ENCODE assay signal across 10 mouse cellular contexts in the genomic region with DNA sequence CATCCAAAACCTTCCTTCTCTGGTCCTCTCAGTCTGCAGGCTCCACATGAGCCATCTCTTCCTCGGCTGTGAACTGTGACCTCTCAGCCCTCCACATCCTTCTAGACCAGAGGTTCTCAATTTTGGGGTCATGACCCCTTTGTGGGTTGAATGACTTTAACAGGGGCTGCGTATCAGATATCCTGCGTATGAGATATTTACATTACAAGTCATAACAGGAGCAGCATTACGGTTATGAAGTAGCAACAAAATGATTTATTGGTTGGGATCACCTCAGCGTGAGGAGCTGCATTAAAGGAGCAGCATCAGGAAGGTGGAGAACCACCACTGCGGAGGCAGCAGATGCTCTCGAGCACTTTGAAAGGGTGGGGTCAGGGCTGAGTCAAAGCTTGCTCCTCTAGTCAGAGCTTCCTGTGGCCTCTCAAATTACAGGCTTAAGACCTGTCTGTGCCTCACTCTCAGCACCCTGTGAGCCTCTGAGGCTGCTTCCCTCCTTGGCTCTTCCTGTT. TPM values are rescaled to one million over a fixed set of nuclear protein-coding genes. Genes with fewer than 3 reads are reported as not detected.
DNase-seq lines count a peak whose midpoint lies in the region; ATAC-seq and TF ChIP-seq lines count a peak whose summit lies in the region.
"Had no signal": no experiment of that assay in that cellular context is flagged by ENCODE, and none has a peak within 500 bp of the region (broad histone marks: within the 10 kb centered on the region; RNA-seq: fewer than 3 reads in every experiment).

No protein-coding gene starts in this region.

- WGBS in kidney, embryonic 16.5 days: 11% methylated on average over 7 of the region's 7 CpGs
- 18% methylated on average over 7 of the region's 7 CpGs for WGBS in embryonic facial prominence, embryonic 10.5 days
- 57% methylated on average over 7 of the region's 7 CpGs for WGBS in midbrain, embryonic 10.5 days

- no peak overlapping the region for H3K9ac ChIP-seq in kidney, embryonic 16.5 days (replicated peaks; ENCODE audit: low read length)
- H3K9ac ChIP-seq in CH12.LX (ENCODE audit: insufficient read depth, low read depth): no peak overlapping the region
- H3K9ac ChIP-seq: limb, embryonic 15.5 days had no signal

- no peaks in the 10 kb centered on the region for H3K9me3 ChIP-seq in kidney, embryonic 16.5 days (ENCODE audit: low read length)
- no peaks in the 10 kb centered on the region for H3K9me3 ChIP-seq in CH12.LX (replicated peaks; ENCODE audit: low read length)
- H3K9me3 ChIP-seq in embryonic facial prominence, embryonic 10.5 days: no peaks in the 10 kb centered on the region
- no peaks in the 10 kb centered on the region for H3K9me3 ChIP-seq in midbrain, embryonic 10.5 days (replicated peaks)
- H3K9me3 ChIP-seq: G1E; limb, embryonic 15.5 days had no signal

- no peak overlapping the region for H3K27ac ChIP-seq in kidney, embryonic 16.5 days (ENCODE audit: low read length)
- H3K27ac ChIP-seq in CH12.LX (ENCODE audit: insufficient read depth, low read depth): no peak overlapping the region
- H3K27ac ChIP-seq in embryonic facial prominence, embryonic 10.5 days (replicated peaks): peak overlapping the region; percentile 54; the same call in 1 of the 2 replicates
- no peak overlapping the region for H3K27ac ChIP-seq in midbrain, embryonic 10.5 days (replicated peaks)
- H3K27ac ChIP-seq: limb, embryonic 15.5 days had no signal

- peaks cover 59% of the 10 kb centered on the region for H3K36me3 ChIP-seq in kidney, embryonic 16.5 days (ENCODE audit: insufficient read depth, low read length)
- H3K36me3 ChIP-seq in CH12.LX (replicated peaks in 1 of 2; ENCODE audit: control insufficient read depth in 1 of 2, insufficient read depth in 1 of 2, low read length in 1 of 2): peaks cover 52 to 83% of the 10 kb centered on the region in 2 experiments
- peaks cover 91% of the 10 kb centered on the region for H3K36me3 ChIP-seq in embryonic facial prominence, embryonic 10.5 days (replicated peaks)
- peaks cover 98% of the 10 kb centered on the region for H3K36me3 ChIP-seq in midbrain, embryonic 10.5 days

- TF ChIP-seq CTCF in CH12.LX (conservative IDR thresholded peaks at IDR 0.05 in 1 of 2, IDR thresholded peaks at IDR 0.05 in 1 of 2; ENCODE audit: low read depth in 2 of 2, low read length in 2 of 2): no peak

- ATAC-seq in kidney, embryonic 16.5 days (ENCODE audit: low FRiP score, low TSS enrichment): peak; percentile 80
- peak; percentile 44 for ATAC-seq in megakaryocyte progenitor cell, adult 5-6 weeks (replicated peaks; ENCODE audit: poor library complexity)

- no peak overlapping the region for H3K4me3 ChIP-seq in kidney, embryonic 16.5 days (ENCODE audit: low read length)
- no peak overlapping the region for H3K4me3 ChIP-seq in CH12.LX (replicated peaks in 1 of 3; ENCODE audit: low read depth in 2 of 3, low read length in 2 of 3, poor library complexity in 1 of 3)
- H3K4me3 ChIP-seq in embryonic facial prominence, embryonic 10.5 days: 0 out of 2 replicates have a peak overlapping the region, but pooled peaks have one; percentile 5
- H3K4me3 ChIP-seq in midbrain, embryonic 10.5 days: no peak overlapping the region
- H3K4me3 ChIP-seq: limb, embryonic 15.5 days had no signal

- dilution Hi-C loops in CH12.LX (cut with MboI; ENCODE audit: extremely low pct_ligation_motif_present, extremely low pct_unique_long_range_greater_than_20kb, low sequenced_read_pairs): no loop called here

- H3K27me3 ChIP-seq in kidney, embryonic 16.5 days (ENCODE audit: insufficient read depth, low read length): no peaks in the 10 kb centered on the region
- H3K27me3 ChIP-seq in CH12.LX (replicated peaks): no peaks in the 10 kb centered on the region
- no peaks in the 10 kb centered on the region for H3K27me3 ChIP-seq in embryonic facial prominence, embryonic 10.5 days (replicated peaks; ENCODE audit: low read depth, poor library complexity, severe bottlenecking)
- no peaks in the 10 kb centered on the region for H3K27me3 ChIP-seq in midbrain, embryonic 10.5 days (ENCODE audit: low read depth, poor library complexity, severe bottlenecking)
- H3K27me3 ChIP-seq: limb, embryonic 15.5 days had no signal

- in situ Hi-C loops in CH12.LX (cut with MboI; ENCODE audit: low pct_ligation_motif_present, low pct_unique_long_range_greater_than_20kb, low sequenced_read_pairs): no loop called here

- no peak for TF ChIP-seq EP300 in CH12.LX (IDR thresholded peaks at IDR 0.05; ENCODE audit: low read length)

- H3K4me2 ChIP-seq in kidney, embryonic 16.5 days (replicated peaks; ENCODE audit: low read depth, low read length): no peak overlapping the region
- no peak overlapping the region for H3K4me2 ChIP-seq in CH12.LX (ENCODE audit: insufficient read depth, low read depth, poor library complexity, severe bottlenecking)
- H3K4me2 ChIP-seq: limb, embryonic 15.5 days had no signal

- H3K79me2 ChIP-seq in CH12.LX (replicated peaks; ENCODE audit: control insufficient read depth, extremely low read depth, insufficient read depth, poor library complexity, severe bottlenecking): no peaks in the 10 kb centered on the region

- TF ChIP-seq POLR2A in CH12.LX (IDR thresholded peaks at IDR 0.05; ENCODE audit: low read depth, low read length): no peak

- DNase-seq in kidney, adult 18-20 months: no peak
- peak; percentile 71 for DNase-seq in CH12.LX (ENCODE audit: extremely low read depth)
- peak; percentile 63 for DNase-seq in embryonic facial prominence, embryonic 10.5 days (ENCODE audit: low spot score)
- DNase-seq in ovary, postnatal 14 days (ENCODE audit: low spot score): no peak
- no peak for DNase-seq in frontal cortex, postnatal 36 days (ENCODE audit: low spot score in 2 of 2)
- DNase-seq in midbrain, embryonic 10.5 days (ENCODE audit: low spot score): no peak

- 0 out of 2 replicates have a peak, but pooled peaks cover 3% of the 10 kb centered on the region for H3K4me1 ChIP-seq in kidney, embryonic 16.5 days (ENCODE audit: insufficient read depth, low read length)
- peaks cover 0 to 28% of the 10 kb centered on the region in 2 experiments; a peak in 2 of 4 replicates for H3K4me1 ChIP-seq in CH12.LX (ENCODE audit: control insufficient read depth in 1 of 2, insufficient read depth in 2 of 2)
- peaks cover 31% of the 10 kb centered on the region for H3K4me1 ChIP-seq in embryonic facial prominence, embryonic 10.5 days
- H3K4me1 ChIP-seq in midbrain, embryonic 10.5 days: peaks cover 4% of the 10 kb centered on the region; the same call in 1 of the 2 replicates
- H3K4me1 ChIP-seq: limb, embryonic 15.5 days had no signal

- TF ChIP-seq RAD21 in CH12.LX (IDR thresholded peaks at IDR 0.05; ENCODE audit: low read depth, low read length): no peak

TF ChIP-seq in CH12.LX, 34 proteins besides CTCF, POLR2A, EP300 and RAD21:
- TF ChIP-seq E2F4 (IDR thresholded peaks at IDR 0.05; ENCODE audit: insufficient replicate concordance, low read depth, low read length): no peak
- TF ChIP-seq SIN3A (IDR thresholded peaks at IDR 0.05; ENCODE audit: low read length): no peak
- TF ChIP-seq JUND (conservative IDR thresholded peaks at IDR 0.05; ENCODE audit: low read depth, low read length): no peak
- TF ChIP-seq ZNF384 (IDR thresholded peaks at IDR 0.05; ENCODE audit: low read depth, low read length): no peak
- TF ChIP-seq POLR2AphosphoS2 (IDR thresholded peaks at IDR 0.05; ENCODE audit: low read depth, low read length): no peak
- no peak for TF ChIP-seq SMC3 (IDR thresholded peaks at IDR 0.05; ENCODE audit: low read depth, low read length)
- no peak for TF ChIP-seq USF2 (conservative IDR thresholded peaks at IDR 0.05; ENCODE audit: low read depth, low read length)
- no peak for TF ChIP-seq KAT2A (IDR thresholded peaks at IDR 0.05; ENCODE audit: insufficient replicate concordance, low read length)
- TF ChIP-seq ZC3H11A (IDR thresholded peaks at IDR 0.05; ENCODE audit: low read depth, low read length): no peak
- no peak for TF ChIP-seq CHD2 (IDR thresholded peaks at IDR 0.05; ENCODE audit: low read length)
- no peak for TF ChIP-seq MAFK (IDR thresholded peaks at IDR 0.05; ENCODE audit: insufficient replicate concordance, low read length)
- no peak for TF ChIP-seq JUN (IDR thresholded peaks at IDR 0.05; ENCODE audit: insufficient read depth, low read depth, low read length)
- TF ChIP-seq ETS1 (conservative IDR thresholded peaks at IDR 0.05; ENCODE audit: low read depth, low read length): no peak
- TF ChIP-seq NELFE (IDR thresholded peaks at IDR 0.05; ENCODE audit: low read depth, low read length): no peak

RNA-seq across cellular contexts. Expression of gene Trafd1, which starts 44.4 kb away (rescaled TPM):
- polyA plus RNA-seq in kidney, embryonic 16.5 days (2015; fragmentation: Nextera tagmentation; extraction: Ambion mirVana): 60.6 and 67.1 TPM in 2 replicates
- total RNA-seq in CH12.LX (2012; rRNA removed) (41.8 and 42.3 TPM in 2 replicates), CH12.LX (2014; rRNA removed) (31.7 and 34.0 TPM in 2 replicates)
- polyA plus RNA-seq in CH12.LX (2012; ENCODE audit: insufficient read length, low read depth): 52.8 and 52.9 TPM in 2 replicates
- 74.1 and 74.8 TPM in 2 replicates for polyA plus RNA-seq in embryonic facial prominence, embryonic 10.5 days (2016; fragmentation: Nextera tagmentation; extraction: Ambion mirVana)
- total RNA-seq in megakaryocyte progenitor cell, adult 5-6 weeks (2015): 29.1 and 36.4 TPM in 2 replicates
- 37.5 and 38.5 TPM in 2 replicates for total RNA-seq in megakaryocyte progenitor cell, adult 5-6 weeks (2017)
- 72.8 and 86.5 TPM in 2 replicates for polyA plus RNA-seq in midbrain, embryonic 10.5 days (2016; fragmentation: Nextera tagmentation; extraction: Ambion mirVana)

RNA-seq across cellular contexts. Expression of gene Naa25, which starts 56.7 kb away (rescaled TPM):
- 46.5 and 47.5 TPM in 2 replicates for polyA plus RNA-seq in kidney, embryonic 16.5 days (2015; fragmentation: Nextera tagmentation; extraction: Ambion mirVana)
- total RNA-seq in CH12.LX (2012; rRNA removed): 41.3 and 44.1 TPM in 2 replicates
- 53.1 and 59.7 TPM in 2 replicates for total RNA-seq in CH12.LX (2014; rRNA removed)
- 60.3 and 66.0 TPM in 2 replicates for polyA plus RNA-seq in CH12.LX (2012; ENCODE audit: insufficient read length, low read depth)
- 49.4 and 53.7 TPM in 2 replicates for polyA plus RNA-seq in embryonic facial prominence, embryonic 10.5 days (2016; fragmentation: Nextera tagmentation; extraction: Ambion mirVana)
- 35.9 and 39.7 TPM in 2 replicates for total RNA-seq in megakaryocyte progenitor cell, adult 5-6 weeks (2015)
- total RNA-seq in megakaryocyte progenitor cell, adult 5-6 weeks (2017): 66.4 and 80.6 TPM in 2 replicates
- 52.9 and 54.7 TPM in 2 replicates for polyA plus RNA-seq in midbrain, embryonic 10.5 days (2016; fragmentation: Nextera tagmentation; extraction: Ambion mirVana)

Comparison
In these comparisons a context has a peak if more than half of its experiments do, and no peak if none do; other contexts are left out.
1. DNase-seq: peak in CH12.LX (single experiment) and embryonic facial prominence, embryonic 10.5 days (single experiment); none in kidney, adult 18-20 months (single experiment), ovary, postnatal 14 days (single experiment), frontal cortex, postnatal 36 days (0 of 2) and midbrain, embryonic 10.5 days (single experiment).